Mouse (Mus musculus) 3T3-L1 (cell line): ENCODE measurements around the gene Exoc7.

Experiments used
- DNase-seq: peaks from one replicate; pipeline ENCODE4 v3.0.0-alpha.2; 2015; ENCODE audit warnings: low read depth, low spot score

Gene Exoc7

GRCm38 (mm10) chr11:116244580-116244979 lies 62.5 kb downstream of the Exoc7 start:
- no peak for DNase-seq

- DNase-seq = no peak
Observed at GRCm38 (mm10) chr11:116241744-116242235, 65.2 kb downstream of the Exoc7 start.

- peak; percentile 45 for DNase-seq
Observed at GRCm38 (mm10) chr11:116239797-116240196, 67.2 kb downstream of the Exoc7 start.
